Mouse (Mus musculus): ENCODE data around the gene Paqr7.

DNA sequence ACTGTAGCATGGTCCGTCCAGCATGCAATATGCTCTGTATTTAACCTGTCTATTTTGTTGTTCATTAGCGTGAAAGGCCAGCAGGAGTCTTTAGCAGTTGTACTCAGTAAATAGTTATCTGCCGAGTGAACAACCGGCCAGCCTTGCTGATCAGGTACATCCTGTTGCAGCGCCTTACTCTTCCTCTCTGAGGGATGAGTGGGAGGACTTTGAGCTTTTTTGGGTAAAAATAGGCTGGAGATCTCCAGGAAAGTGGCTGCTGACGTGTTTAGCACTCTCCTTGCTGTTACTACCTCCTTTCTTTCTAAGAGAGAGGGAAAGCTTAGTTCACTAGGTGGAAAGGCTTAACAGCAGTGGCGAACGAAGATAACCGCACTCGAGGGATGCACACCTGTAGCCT, 21.2 kb downstream of the Paqr7 start:
- TF ChIP-seq CTCF (IDR thresholded peaks at IDR 0.05; ENCODE audit: borderline replicate concordance, control insufficient read depth, extremely low read depth, insufficient read depth, low read length, poor library complexity) (no peak), POLR2A (IDR thresholded peaks at IDR 0.05; ENCODE audit: control insufficient read depth, extremely low read depth, insufficient read depth, low read length, poor library complexity) (no peak)
